Mouse (Mus musculus): ENCODE data around the gene Lrp2. TPM values are rescaled to one million over a fixed set of nuclear protein-coding genes. Genes with fewer than 3 reads are reported as not detected.

Lrp2 gene
- polyA plus RNA-seq, 1 experiment from 2014 or later = 0.08 TPM

- ATAC-seq (ENCODE audit: low read depth) = no peak
- Histone ChIP-seq H3K27me3 (ENCODE audit: control insufficient read depth, insufficient read depth, low read depth, low read length) (no peaks in the 10 kb centered on the region), H3K9ac (ENCODE audit: low read depth, low read length) (no peak overlapping the region), H3K4me1 (ENCODE audit: control insufficient read depth, low read depth, low read length) (no peaks in the 10 kb centered on the region), H3K27ac (ENCODE audit: low read length) (no peak overlapping the region), H3K4me3 (ENCODE audit: low read depth, low read length) (no peak overlapping the region), H3K9me3 (replicated peaks; ENCODE audit: control insufficient read depth, low read length) (no peaks in the 10 kb centered on the region), H3K36me3 (ENCODE audit: control insufficient read depth, insufficient read depth) (no peaks in the 10 kb centered on the region), H3K4me2 (ENCODE audit: low read depth, low read length) (no peak overlapping the region)
- 30% methylated on average over 6 of the region's 6 CpGs for WGBS (ENCODE audit: insufficient replicate concordance)
Measured at GRCm38 (mm10) chr2:69574934-69575333, 10.9 kb downstream of the Lrp2 start.

- Histone ChIP-seq H3K4me1 (ENCODE audit: control insufficient read depth, low read depth, low read length) (no peaks in the 10 kb centered on the region), H3K4me3 (ENCODE audit: low read depth, low read length) (no peak overlapping the region), H3K4me2 (ENCODE audit: low read depth, low read length) (no peak overlapping the region), H3K27ac (ENCODE audit: low read length) (no peak overlapping the region), H3K9me3 (replicated peaks; ENCODE audit: control insufficient read depth, low read length) (no peaks in the 10 kb centered on the region), H3K9ac (ENCODE audit: low read depth, low read length) (no peak overlapping the region), H3K27me3 (ENCODE audit: control insufficient read depth, insufficient read depth, low read depth, low read length) (no peaks in the 10 kb centered on the region), H3K36me3 (ENCODE audit: control insufficient read depth, insufficient read depth) (no peaks in the 10 kb centered on the region)
- ATAC-seq (ENCODE audit: low read depth) = no peak
- 58% methylated on average over 3 of the region's 3 CpGs for WGBS (ENCODE audit: insufficient replicate concordance)
Measured at GRCm38 (mm10) chr2:69574261-69574660, 11.6 kb downstream of the Lrp2 start.

GRCm38 (mm10) chr2:69573733-69574054 is 12.2 kb downstream of the Lrp2 start:
- Histone ChIP-seq H3K4me3 (ENCODE audit: low read depth, low read length) (no peak overlapping the region), H3K27me3 (ENCODE audit: control insufficient read depth, insufficient read depth, low read depth, low read length) (no peaks in the 10 kb centered on the region), H3K27ac (ENCODE audit: low read length) (no peak overlapping the region), H3K9me3 (replicated peaks; ENCODE audit: control insufficient read depth, low read length) (no peaks in the 10 kb centered on the region), H3K4me1 (ENCODE audit: control insufficient read depth, low read depth, low read length) (no peaks in the 10 kb centered on the region), H3K4me2 (ENCODE audit: low read depth, low read length) (no peak overlapping the region), H3K9ac (ENCODE audit: low read depth, low read length) (no peak overlapping the region), H3K36me3 (ENCODE audit: control insufficient read depth, insufficient read depth) (no peaks in the 10 kb centered on the region)
- ATAC-seq (ENCODE audit: low read depth) = no peak

GRCm38 (mm10) chr2:69573038-69573732 is 12.7 kb downstream of the Lrp2 start:
- H3K9ac ChIP-seq (ENCODE audit: low read depth, low read length) = no peak overlapping the region
- WGBS (ENCODE audit: insufficient replicate concordance) = 61% methylated on average over 5 of the region's 5 CpGs
- no peak overlapping the region for H3K4me3 ChIP-seq (ENCODE audit: low read depth, low read length)
- H3K4me2 ChIP-seq (ENCODE audit: low read depth, low read length) = no peak overlapping the region
- H3K27me3 ChIP-seq (ENCODE audit: control insufficient read depth, insufficient read depth, low read depth, low read length) = no peaks in the 10 kb centered on the region
- no peaks in the 10 kb centered on the region for H3K4me1 ChIP-seq (ENCODE audit: control insufficient read depth, low read depth, low read length)
- no peak for ATAC-seq (ENCODE audit: low read depth)
- no peak overlapping the region for H3K27ac ChIP-seq (ENCODE audit: low read length)
- H3K36me3 ChIP-seq (ENCODE audit: control insufficient read depth, insufficient read depth) = no peaks in the 10 kb centered on the region
- no peaks in the 10 kb centered on the region for H3K9me3 ChIP-seq (replicated peaks; ENCODE audit: control insufficient read depth, low read length)

GRCm38 (mm10) chr2:69570556-69570955 is 15.3 kb downstream of the Lrp2 start:
- Histone ChIP-seq H3K4me3 (ENCODE audit: low read depth, low read length) (no peak overlapping the region), H3K4me2 (ENCODE audit: low read depth, low read length) (no peak overlapping the region), H3K27ac (ENCODE audit: low read length) (no peak overlapping the region), H3K9me3 (replicated peaks; ENCODE audit: control insufficient read depth, low read length) (no peaks in the 10 kb centered on the region), H3K36me3 (ENCODE audit: control insufficient read depth, insufficient read depth) (no peaks in the 10 kb centered on the region), H3K9ac (ENCODE audit: low read depth, low read length) (no peak overlapping the region), H3K4me1 (ENCODE audit: control insufficient read depth, low read depth, low read length) (no peaks in the 10 kb centered on the region), H3K27me3 (ENCODE audit: control insufficient read depth, insufficient read depth, low read depth, low read length) (no peaks in the 10 kb centered on the region)
- 75% methylated on average over 6 of the region's 6 CpGs for WGBS (ENCODE audit: insufficient replicate concordance)
- no peak for ATAC-seq (ENCODE audit: low read depth)

GRCm38 (mm10) chr2:69566281-69566680 is 19.6 kb downstream of the Lrp2 start:
- H3K4me1 ChIP-seq (ENCODE audit: control insufficient read depth, low read depth, low read length) = no peaks in the 10 kb centered on the region
- H3K4me2 ChIP-seq (ENCODE audit: low read depth, low read length) = no peak overlapping the region
- ATAC-seq (ENCODE audit: low read depth) = peak; percentile 62; the same call in 1 of the 2 replicates
- H3K4me3 ChIP-seq (ENCODE audit: low read depth, low read length) = no peak overlapping the region
- WGBS (ENCODE audit: insufficient replicate concordance) = 51% methylated on average over 7 of the region's 7 CpGs
- H3K27me3 ChIP-seq (ENCODE audit: control insufficient read depth, insufficient read depth, low read depth, low read length) = no peaks in the 10 kb centered on the region
- H3K27ac ChIP-seq (ENCODE audit: low read length) = no peak overlapping the region
- no peaks in the 10 kb centered on the region for H3K36me3 ChIP-seq (ENCODE audit: control insufficient read depth, insufficient read depth)
- H3K9me3 ChIP-seq (replicated peaks; ENCODE audit: control insufficient read depth, low read length) = no peaks in the 10 kb centered on the region
- H3K9ac ChIP-seq (ENCODE audit: low read depth, low read length) = no peak overlapping the region

- Histone ChIP-seq H3K9me3 (replicated peaks; ENCODE audit: control insufficient read depth, low read length) (no peaks in the 10 kb centered on the region), H3K4me1 (ENCODE audit: control insufficient read depth, low read depth, low read length) (no peaks in the 10 kb centered on the region), H3K27ac (ENCODE audit: low read length) (no peak overlapping the region), H3K27me3 (ENCODE audit: control insufficient read depth, insufficient read depth, low read depth, low read length) (no peaks in the 10 kb centered on the region), H3K9ac (ENCODE audit: low read depth, low read length) (no peak overlapping the region), H3K4me3 (ENCODE audit: low read depth, low read length) (no peak overlapping the region), H3K36me3 (ENCODE audit: control insufficient read depth, insufficient read depth) (no peaks in the 10 kb centered on the region), H3K4me2 (ENCODE audit: low read depth, low read length) (no peak overlapping the region)
- WGBS (ENCODE audit: insufficient replicate concordance) = 25% methylated on average over 6 of the region's 6 CpGs
- 0 out of 2 replicates have a peak, but pooled peaks have one; percentile 30 for ATAC-seq (ENCODE audit: low read depth)
Measured at GRCm38 (mm10) chr2:69563492-69563891, 22.4 kb downstream of the Lrp2 start.

GRCm38 (mm10) chr2:69562761-69563160 is 23.1 kb downstream of the Lrp2 start:
- Histone ChIP-seq H3K4me1 (ENCODE audit: control insufficient read depth, low read depth, low read length) (no peaks in the 10 kb centered on the region), H3K4me3 (ENCODE audit: low read depth, low read length) (no peak overlapping the region), H3K36me3 (ENCODE audit: control insufficient read depth, insufficient read depth) (no peaks in the 10 kb centered on the region), H3K27ac (ENCODE audit: low read length) (no peak overlapping the region), H3K9me3 (replicated peaks; ENCODE audit: control insufficient read depth, low read length) (no peaks in the 10 kb centered on the region), H3K27me3 (ENCODE audit: control insufficient read depth, insufficient read depth, low read depth, low read length) (no peaks in the 10 kb centered on the region), H3K9ac (ENCODE audit: low read depth, low read length) (no peak overlapping the region), H3K4me2 (ENCODE audit: low read depth, low read length) (no peak overlapping the region)
- WGBS (ENCODE audit: insufficient replicate concordance) = 13% methylated on average over 5 of the region's 5 CpGs
- ATAC-seq (ENCODE audit: low read depth) = no peak

- H3K36me3 ChIP-seq (ENCODE audit: control insufficient read depth, insufficient read depth) = no peaks in the 10 kb centered on the region
- no peaks in the 10 kb centered on the region for H3K9me3 ChIP-seq (replicated peaks; ENCODE audit: control insufficient read depth, low read length)
- no peak overlapping the region for H3K4me2 ChIP-seq (ENCODE audit: low read depth, low read length)
- no peak overlapping the region for H3K27ac ChIP-seq (ENCODE audit: low read length)
- H3K4me1 ChIP-seq (ENCODE audit: control insufficient read depth, low read depth, low read length) = no peaks in the 10 kb centered on the region
- no peak overlapping the region for H3K4me3 ChIP-seq (ENCODE audit: low read depth, low read length)
- no peak overlapping the region for H3K9ac ChIP-seq (ENCODE audit: low read depth, low read length)
- no peak for ATAC-seq (ENCODE audit: low read depth)
- H3K27me3 ChIP-seq (ENCODE audit: control insufficient read depth, insufficient read depth, low read depth, low read length) = no peaks in the 10 kb centered on the region
- 69% methylated on average over 4 of the region's 4 CpGs for WGBS (ENCODE audit: insufficient replicate concordance)
Measured at GRCm38 (mm10) chr2:69560221-69560620, 25.6 kb downstream of the Lrp2 start.

All from liver, embryonic 16.5 days (tissue).